Mouse (Mus musculus) heart, adult 18-20 months (tissue): ENCODE data around the gene Chaf1b. TPM values are rescaled to one million over a fixed set of nuclear protein-coding genes. Genes with fewer than 3 reads are reported as not detected.

Source experiments
- DNase-seq, 2 experiments: peaks; one replicate each; pipeline ENCODE4 v3.0.0; 2021 to 2022; ENCODE audit warnings: mixed read lengths in 1 of 2
- long read RNA-seq, 2 experiments: library from polyadenylated mRNA; stranded (forward); transcript quantifications; one replicate each; pipeline ENCODE4 v2.0.0; 2021
- total RNA-seq, 2 experiments: library from RNA; stranded (reverse); gene quantifications; 2 replicates each; pipeline ENCODE4 v1.2.3; 2021

The Chaf1b gene
- total RNA-seq: under 1 TPM; 0.40 to 0.57 TPM
- long read RNA-seq, experiment 1, partial matches to known transcripts: 0 of 2 reads
- long read RNA-seq, experiment 1, other reads (novel, unspliced or antisense): 0 of 2 reads
- long read RNA-seq, experiment 2: 0 reads

DNA sequence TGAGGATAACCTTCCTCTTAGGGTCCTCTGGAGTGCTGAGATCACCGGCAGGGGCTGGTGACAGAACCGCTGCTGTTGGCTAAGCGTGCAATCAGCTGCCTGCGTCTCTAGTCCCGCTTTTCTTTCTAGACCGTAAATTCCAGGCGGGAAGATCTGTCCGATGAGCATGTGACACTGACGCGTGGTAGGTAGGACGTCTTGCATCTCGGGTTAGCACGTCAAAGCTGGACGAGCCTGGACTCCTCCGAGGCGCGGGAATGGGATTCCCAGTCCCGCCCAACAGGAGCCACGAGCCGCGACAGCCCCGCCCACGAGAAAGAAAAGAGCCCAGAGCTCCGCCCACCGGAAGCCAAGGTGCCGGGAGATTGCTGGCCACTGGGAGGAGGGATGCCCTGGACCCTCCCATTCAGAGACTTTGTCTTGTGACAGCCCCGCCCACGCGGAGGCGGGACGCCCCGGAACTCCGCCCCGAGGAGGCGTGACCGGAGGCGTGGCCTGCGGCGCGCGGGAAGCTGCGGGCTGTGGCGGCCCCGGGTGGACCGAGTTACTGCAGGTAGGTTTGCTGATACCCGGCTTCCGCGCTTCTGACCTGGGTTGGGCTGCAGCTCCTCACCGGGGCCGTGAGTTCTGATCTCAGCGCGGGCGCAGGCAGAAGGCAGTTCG, at the start of gene Chaf1b:
Gene Chaf1b (plus strand): TSS at position 479 of the 663 bp plus-strand sequence.
- peak; percentile 96 to 97 for DNase-seq

DNA sequence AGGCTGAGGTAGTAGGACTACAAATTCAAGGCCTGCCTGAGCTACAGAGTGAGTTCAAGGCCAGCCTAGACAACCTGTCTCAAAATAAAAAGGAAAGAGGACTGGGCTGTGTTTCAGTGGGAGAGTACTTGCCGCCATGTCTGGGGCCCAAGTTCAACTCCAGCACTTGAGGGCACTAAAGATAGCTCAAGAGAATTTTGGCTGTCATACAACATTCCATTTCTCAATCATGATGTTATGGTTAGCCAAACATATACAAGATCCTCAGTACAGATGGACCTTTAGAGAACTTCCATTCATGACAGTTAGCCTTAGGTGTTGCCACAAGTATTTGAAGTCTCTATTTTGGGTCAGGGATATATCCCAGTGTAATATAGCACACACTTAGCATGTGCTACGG, 49.6 kb upstream of the Chaf1b start:
- DNase-seq: no peak

DNA sequence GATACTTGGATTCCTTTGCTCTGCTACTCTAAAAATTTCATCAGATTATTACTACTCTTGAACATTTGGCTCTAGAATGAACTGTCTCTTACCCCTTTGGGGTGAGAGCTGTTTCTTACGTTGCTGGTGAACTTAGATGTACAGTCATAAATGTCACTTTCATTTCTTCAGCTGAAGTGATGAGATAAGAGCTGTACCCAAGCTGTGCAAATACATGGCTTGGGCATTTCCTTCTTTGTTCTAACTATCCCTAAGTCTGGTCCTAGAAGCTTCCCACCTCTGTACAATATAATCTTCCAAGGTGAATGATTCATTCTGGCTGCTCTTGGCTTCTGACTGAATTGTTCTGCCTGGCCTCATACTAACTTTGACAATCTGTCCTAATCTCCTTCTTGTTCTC, 44.7 kb upstream of the Chaf1b start:
- DNase-seq: no peak

DNA sequence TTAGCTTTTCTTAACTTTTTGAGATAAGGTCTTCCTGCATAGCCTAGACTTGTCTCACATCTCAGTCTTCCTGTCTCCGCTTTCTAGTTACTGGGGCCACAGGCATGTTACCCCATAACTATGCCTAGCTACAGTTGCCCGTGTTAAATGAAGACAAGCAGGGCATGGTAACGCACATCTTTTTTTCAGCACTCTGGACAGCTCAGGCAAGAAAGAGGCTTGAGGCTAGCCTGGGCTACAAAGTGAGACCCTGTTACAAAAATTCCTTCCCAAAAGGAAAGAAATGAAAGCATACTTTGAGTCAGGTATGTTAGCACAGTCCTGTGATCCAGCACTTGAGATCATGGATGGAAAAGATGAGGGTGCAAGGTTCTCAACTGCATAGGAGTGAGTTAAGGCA, 33.2 kb upstream of the Chaf1b start:
- no peak for DNase-seq

DNA sequence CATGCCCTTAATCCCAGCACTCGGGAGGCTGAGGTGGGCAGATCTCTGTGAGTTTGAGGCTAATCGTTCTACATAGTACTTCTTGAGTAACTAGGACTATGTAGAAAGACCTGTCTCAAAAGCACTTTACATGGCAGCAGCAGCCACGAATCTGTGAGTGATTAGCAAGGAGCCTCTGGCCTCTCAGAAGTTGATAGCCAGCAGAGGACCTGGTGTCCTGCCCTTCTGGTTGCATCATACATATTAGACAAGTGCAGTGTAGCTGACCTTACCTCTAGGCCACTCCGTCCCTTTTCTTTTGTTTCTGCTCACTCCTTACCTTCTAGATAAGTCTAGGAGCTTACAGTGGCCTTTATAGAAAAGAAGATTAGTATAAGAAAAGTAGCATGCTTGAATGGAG, 23.7 kb upstream of the Chaf1b start:
- DNase-seq: no peak

DNA sequence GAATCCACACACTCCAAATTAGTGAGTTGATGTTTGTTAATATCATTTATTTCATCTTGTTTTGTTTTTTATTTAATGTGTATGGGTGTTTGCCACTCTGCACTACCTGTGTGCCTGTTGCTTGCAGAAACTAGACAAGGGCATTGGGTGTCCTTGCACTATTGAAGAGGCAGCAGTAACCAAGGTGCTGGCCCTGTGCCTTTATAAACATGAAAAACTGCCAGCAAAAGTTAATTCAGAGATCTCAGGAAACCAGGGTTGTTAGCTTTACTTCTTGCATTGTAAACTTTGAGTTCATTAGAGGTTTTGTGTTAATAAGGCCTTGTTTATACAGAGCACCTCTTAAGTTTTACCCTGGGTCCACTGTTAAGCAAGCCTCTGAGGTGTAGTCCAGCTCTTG, 23.0 kb upstream of the Chaf1b start:
- peak; percentile 21 to 24 for DNase-seq

DNA sequence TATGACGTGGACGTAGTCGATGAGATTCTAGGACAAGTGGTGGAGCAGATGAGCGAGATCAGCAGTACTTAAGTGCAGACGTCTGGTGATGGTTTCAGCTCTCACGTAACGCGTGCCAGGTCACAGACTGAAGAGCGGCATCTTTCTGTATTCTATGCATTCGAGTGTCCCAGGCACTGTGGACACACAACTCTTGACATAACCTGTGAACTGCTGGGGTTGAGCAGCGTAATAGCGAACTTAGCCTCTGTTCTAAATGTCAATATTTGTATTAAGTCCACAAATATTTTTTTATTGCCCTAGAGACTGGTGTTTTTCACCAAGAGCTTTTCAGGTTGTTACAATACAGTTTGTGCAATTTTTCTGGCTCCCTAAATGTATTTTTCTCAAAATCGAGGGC, 8.9 kb upstream of the Chaf1b start:
- no peak for DNase-seq

DNA sequence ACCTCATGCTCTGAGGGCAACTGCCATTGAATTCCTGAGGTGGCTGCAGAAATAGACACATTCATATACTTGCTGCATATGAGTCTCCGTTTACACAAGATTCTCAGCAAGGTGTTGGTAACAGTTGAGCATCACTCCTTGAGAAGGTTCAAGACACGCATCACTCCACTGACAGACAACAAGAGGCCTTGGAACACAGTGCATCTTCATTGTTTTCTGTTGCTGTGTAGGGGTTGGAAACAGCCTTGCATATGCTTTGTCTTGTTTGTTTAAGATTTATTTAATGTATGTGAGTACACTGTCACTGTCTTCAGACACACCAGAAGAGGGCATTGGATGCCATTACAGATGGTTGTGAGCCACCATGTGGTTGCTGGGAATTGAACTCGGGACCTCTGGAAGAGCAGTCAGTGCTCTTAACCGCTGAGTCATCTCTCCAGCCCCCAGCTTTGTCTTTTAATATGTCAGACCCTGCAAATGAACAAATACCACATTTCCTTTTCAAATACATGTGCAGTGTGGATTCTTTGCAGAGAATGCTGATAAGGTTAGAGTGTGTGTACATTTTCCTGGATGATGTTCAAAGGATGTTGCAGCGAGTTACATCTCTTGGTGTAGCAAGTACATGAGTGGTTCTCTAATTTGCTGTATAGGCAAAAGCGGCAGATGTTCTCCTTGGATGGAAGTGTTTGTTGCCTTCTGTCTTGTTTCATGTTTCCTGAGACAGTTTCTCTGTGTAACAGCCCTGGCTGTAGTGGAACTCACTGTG, 5.9 kb upstream of the Chaf1b start:
- no peak for DNase-seq

DNA sequence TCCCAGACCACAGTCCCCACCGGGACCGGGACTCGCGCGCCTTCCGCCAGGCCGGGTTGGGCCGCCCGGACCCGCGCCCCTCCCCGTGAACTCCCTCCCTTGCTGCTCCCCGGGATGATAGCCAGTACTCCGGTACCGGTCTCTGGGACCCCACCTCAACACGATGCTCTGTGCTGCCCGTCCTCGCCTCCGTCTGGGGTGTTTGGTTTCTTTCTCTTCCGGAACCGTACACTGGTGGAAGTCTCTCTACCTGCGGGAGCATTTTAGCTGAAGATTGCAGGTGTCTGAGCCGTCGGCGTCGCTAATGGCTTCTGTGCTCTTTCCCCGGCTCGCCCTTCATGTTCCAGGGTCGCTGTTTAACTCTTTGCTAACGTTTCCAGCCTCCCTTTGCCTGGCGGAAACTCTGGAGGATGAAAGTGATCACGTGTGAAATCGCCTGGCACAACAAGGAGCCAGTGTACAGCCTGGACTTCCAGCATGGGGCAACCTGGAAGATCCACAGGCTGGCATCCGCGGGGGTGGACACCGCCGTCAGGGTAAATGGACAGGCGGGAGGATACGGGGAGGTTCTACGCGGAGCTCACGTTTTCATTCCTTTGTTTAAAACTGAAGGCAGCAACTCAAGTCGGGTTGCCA, 503 bp downstream of the Chaf1b start:
- peak in 1 of 2 experiments; percentile 29 for DNase-seq

DNA sequence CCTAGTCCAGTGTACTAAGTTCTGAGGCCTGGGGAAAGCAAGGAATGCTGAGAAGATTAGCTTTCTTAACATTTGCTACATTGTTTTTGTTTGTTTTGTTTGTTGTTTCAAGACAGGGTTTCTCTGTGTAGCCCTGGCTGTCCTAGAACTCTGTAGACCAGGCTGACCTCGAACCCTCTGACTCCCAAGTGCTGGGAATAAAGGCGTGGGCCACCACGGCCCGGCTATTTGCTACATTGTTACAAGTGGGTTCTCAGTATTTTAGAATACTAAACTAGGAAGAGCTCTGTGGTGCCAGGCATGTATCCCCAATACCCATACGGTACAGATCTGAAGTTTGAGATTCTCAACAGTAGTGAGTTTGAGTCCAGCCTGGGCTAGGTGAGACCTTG, 1.0 kb downstream of the Chaf1b start:
- DNase-seq: no peak

DNA sequence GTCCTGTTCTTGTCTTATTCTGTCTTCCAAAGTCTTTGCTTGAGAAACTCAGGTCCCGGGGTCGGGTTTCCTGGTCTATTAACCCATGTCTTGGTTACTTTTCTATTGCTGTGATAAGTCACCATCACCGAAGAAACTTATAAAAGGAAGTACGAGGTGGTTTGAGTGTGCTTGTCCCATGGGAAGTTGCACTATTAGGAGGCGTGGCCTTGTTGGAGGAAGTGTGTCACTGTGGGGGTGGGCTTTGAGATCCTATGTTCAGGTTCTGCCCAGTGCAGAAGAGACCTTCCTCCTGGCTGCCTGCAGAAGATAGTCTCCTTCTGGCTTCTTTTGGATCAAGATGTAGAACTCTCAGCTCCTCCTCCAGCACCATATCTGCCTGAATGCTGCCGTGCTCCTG, 4.8 kb downstream of the Chaf1b start:
- no peak for DNase-seq

DNA sequence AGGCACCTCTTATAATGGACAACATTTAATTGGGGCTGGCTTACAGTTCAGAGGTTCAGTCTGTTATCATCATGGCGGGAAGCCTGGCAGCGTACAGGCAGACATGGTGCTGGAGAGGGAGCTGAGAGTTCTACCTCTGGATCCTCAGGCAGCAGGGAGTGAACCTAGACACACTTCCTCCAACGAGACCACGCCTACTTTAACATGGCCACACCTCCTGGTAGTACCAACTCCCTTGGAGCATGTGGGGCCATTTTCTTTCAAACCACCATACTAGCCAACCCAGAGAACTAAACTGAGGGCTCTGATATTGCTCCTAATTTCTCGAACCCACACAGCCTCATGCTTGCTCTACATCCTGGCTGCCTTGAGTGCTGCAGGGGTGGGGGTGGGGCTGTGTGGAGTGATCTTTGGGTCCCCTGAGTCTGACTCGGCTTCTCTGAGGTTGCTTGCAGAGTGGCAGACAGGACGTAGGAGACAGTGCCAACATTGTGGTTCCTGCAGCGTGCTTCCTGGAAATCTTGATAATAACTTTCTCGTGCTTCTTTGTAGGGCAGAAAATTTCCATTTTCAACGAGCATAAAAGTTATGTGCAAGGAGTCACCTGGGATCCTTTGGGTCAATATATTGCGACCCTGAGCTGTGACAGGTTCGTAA, 7.4 kb downstream of the Chaf1b start:
- no peak for DNase-seq

DNA sequence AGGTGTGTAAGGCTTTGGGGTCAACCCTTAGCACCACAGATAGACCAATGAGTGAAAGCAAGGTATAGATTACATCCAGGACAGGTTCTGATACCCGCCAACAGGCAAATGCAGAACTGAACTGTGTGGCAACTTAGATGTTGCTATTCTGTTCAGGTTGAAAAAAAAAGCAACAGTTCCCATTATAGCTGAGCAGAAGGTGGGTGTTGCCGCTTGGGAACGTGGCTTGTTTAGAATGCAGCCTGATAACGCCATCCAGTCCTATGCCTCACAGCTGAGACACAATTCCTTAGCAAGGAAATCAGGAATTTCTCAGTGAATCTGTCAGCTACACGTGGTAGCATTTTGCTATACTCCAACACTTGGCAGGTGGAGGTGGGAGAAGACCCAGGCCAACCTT, 9.6 kb downstream of the Chaf1b start:
- DNase-seq: no peak

DNA sequence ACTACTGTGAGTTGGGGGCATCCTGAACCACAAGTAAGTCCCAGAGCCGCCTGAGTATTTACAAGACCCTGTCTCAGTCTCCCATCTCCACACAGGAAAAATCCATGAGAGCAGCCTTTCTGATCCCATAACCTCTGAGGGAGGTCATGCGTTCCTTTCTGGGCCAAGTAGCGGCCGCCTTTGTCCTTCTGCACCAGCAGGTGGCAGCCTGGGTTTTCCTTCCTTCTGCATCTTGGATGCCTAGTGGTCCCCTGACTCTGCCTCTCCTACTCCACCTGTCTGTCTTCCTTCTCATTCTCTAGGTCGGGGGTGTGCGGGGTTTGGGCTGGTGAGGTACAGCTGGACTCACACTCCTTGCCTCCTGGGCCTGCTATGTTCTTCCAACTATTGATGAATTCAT, 19.3 kb downstream of the Chaf1b start:
- DNase-seq: no peak

DNA sequence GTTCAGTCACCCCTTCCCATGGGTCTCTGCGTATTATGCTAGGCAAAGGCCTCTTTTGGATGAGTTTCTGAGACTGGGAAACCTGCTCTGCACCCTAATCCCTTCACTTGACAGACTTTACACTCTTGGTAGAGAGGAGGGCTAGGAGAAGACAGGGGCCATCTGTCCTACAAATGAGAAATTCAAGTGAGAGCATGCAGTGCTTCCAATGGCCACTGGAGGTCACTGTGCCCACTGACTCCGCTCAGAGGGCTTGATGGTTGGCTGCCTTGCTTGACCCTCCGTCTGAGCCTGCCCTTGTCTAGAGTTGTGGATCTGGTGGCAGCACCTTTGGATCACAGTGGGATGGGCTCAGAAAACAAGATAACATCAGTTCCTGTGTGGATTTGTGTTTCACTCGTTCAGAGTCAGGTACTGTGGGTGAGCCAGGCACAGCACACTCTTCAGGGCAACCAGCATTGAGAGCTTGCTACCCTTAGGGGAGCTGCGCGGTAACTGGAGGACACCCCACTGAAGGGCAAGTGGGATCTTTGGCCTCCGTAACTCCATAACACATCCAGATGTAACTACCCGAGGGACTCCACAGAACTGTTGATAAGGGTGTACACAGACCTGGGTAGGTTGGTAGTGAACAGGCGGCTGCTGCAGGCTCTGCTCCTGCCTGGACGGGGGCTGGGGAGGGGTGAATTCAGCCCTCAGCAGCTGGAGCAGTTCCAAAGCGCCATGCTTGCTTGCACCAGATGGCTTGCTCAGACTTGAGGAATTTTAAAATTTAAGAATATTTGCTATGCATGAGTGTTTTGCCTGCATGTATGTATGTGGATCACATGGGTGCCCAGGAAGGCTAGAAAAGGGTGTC, 22.7 kb downstream of the Chaf1b start:
- peak; percentile 24 to 76 for DNase-seq

DNA sequence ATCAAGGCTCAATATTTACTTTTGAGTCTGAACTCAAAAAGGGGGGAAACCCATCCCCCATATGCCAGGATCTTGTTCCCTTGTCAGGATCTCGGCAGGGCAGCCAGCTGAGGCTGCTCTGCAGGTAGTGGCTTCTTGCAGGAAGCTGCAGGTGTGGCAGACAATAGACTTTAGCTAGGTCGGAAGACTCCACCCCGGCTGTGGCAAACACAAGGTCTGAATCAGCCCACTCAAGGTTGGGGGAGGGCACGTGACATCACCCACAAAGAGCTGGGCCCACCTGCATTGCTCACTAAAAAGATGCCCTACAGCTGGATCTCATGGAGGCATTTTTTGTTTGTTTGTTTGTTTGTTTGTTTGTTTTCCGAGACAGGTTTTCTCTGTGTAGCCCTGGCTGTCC, 24.1 kb downstream of the Chaf1b start:
- no peak for DNase-seq

DNA sequence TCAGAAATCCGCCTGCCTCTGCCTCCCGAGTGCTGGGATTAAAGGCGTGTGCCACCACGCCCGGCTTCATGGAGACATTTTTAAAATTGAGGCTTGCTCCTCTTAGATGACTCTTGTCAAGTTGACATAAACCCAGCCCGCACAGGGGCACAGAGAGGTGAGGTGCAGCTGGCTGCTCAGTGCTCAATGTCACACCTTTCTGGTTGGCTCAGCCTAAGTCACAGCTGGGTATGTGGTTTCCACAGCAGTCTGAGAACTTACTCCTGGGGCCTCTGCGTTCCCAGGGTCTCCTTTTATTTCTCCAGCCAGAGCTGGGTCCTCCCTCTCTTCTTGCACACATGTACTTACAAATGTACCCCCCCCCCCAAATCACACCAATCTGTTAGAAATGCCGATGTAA, 24.5 kb downstream of the Chaf1b start:
- no peak for DNase-seq

DNA sequence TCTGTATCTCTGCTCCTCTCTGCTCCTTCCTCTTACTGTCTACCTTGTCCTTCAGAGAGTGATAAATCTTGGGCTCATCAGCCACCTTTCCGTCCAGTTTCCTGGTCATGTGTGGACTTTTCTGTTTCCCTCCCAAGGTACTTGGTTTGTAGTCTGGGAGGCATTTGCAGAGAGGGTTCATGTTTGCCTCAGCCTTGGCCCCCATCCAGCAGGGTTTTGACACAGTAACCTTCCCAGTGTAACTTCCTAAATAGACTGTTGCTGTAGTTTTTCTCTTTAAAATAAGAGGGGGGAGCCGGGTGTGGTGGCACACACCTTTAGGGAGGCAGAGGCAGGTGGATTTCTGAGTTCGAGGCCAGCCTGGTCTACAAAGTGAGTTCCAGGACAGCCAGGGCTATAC, 26.2 kb downstream of the Chaf1b start:
- DNase-seq: no peak

DNA sequence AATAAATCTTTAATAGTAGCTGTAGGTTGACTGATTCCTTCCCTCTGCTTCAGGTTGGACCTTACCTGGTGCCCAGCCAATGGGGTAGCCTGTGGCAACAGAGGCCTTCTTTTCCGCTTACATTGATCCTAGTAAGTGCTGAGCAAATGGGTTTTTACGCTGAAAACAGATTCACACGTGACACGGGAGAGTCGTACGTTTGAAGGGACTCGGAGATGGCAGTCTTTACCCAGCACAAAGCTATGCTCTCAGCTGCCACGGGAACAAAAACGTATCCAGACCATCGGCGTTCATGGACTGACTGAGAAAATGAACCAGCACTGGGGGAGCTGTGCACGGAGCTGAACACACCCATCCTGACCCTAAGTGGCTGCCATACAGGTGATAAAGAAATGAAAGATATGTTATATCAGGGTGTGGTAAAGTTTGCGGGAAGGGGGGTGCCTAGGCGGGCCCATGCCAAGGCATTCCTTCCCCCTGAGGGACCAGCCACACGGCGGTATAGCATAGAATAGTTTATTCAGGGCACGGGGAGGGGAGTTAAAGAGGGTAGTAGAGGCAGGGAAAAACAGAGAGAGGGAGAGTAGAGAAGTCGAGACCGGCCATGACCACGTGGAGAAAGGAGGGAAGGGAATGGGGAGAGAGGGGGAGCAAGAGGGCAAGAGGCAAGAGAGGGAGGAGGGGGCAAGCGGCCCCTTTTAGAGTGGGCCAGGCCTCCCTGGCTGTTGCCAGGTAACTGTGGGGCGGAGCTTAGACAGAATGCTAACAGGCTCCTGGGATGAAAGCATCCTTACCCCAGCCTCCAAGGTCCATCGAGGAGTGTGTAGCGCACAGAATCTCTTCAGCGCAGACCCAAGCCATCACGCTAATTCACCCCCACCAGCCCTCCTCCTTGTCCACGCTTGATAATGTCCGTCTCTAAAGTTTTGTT, 27.3 kb downstream of the Chaf1b start:
- no peak for DNase-seq

DNA sequence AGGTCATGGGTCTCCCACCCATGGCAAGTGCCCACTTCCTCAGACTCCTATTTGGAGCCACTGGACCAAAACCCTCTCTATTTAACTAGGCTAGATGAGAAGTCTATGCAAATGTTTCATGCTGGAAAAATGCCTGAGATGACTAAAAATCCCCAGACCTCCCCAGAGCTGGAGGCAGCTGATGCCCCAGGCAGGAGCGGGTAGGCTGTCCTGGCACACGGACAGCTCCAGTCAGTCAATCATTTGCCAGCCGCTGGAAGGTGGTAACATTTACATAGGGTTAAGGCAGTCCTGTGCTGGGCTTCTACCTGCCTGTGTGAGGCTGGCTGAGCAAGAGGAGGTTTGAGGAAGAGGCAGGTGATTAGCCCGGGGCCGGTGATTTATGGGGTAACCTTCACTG, 28.5 kb downstream of the Chaf1b start:
- DNase-seq: no peak

DNA sequence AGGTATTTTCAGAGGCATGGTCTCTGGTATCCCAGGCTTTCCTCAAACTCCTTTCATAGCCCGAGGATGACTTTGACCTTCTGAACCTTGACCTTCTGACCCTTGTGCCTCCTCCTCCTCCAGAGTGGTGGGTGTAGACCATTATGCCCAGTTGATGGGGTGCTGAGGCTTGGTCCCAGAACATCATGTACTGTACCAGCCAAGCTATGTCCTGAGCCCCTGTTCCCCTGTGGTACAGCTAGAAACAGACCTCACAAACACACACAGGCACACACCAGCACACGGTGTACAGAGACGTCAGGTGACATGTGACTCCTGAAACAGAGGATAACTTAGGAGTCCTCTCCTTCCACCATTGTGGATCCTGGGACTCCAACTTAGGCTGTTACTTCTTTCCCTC, 29.1 kb downstream of the Chaf1b start:
- DNase-seq: no peak
